Mouse (Mus musculus) megakaryocyte, embryonic 14.5 days (primary cell): ENCODE results near the gene Gas2l3.

Experiments used
- FLI1 ChIP-seq: IDR thresholded peaks from 2 replicates; pipeline ENCODE4 v1.6.1; 2012; ENCODE audit warnings: low read length, inconsistent platforms, mixed read lengths
- GATA1 ChIP-seq: IDR thresholded peaks from 3 replicates; pipeline ENCODE4 v1.6.1; 2012; ENCODE audit warnings: mixed read lengths, low read length, inconsistent platforms, borderline replicate concordance

GRCm38 (mm10) chr10:89439380-89439779 lies 4.4 kb downstream of the Gas2l3 start:
- TF ChIP-seq GATA1 = no peak
- no peak for TF ChIP-seq FLI1
